Mouse (Mus musculus) monocyte, adult 59 days (primary cell): ENCODE data around the gene Las1l. TPM values are rescaled to one million over a fixed set of nuclear protein-coding genes. Genes with fewer than 3 reads are reported as not detected.

Experiments used
- total RNA-seq, 2 experiments: library from RNA; stranded (reverse); gene quantifications; one replicate each; pipeline ENCODE4 v1.2.4; 2023

Las1l gene
- 10 to 100 TPM; 22.6 to 30.1 TPM for total RNA-seq

DNA sequence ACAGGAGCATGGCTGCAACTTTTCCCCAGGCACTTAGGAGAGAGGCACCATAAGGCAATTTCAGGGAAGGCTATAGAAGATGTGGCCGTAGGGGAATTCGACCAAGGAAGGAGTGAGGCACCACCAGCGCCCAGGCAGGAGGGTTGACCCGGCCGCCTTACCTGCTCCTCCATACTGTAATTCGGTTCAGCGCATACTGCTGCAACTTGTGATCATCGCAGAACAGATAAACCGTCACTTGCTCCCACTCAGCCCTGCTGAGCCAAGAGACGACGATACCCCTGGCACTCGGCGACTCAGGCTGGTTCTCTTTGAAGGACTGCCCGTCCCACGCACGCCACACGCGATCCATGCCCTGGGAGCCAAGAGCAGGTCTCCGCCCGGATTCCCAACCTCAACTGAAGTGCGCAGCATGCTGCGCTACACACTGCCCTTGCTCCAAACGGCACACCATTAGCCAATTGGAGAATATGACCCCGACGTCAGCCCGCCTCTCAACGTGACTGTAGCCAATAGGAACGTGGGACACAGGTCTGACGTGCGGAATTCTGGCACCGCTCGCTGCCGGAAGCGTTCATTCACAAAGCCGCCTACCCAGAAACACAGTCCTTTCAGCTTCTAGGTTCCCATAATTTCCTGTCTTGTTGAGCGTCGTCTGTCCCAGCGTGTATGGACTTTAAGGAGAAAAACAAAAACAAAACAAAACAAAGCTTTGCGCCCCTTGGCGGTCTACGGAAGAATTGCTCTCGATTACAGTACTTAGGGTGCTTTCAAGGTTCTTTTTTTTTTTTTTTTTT lies at the start of gene Las1l:
Gene Las1l (minus strand): TSS at position 466 of the 797 bp plus-strand sequence.

Other genes with a start within 250 kb of the Las1l start
- under 1 TPM in 1 of 2 experiments, not detected in 1; 0.13 TPM for gene Zc3h12b, start 245.3 kb downstream of the Las1l start, total RNA-seq
- gene Msn, start 139.1 kb upstream of the Las1l start, total RNA-seq: 100 to 1,000 TPM; 883 to 891 TPM